Mouse (Mus musculus): ENCODE measurements at regions not wholly inside any gene's neighbourhood (a gene's known extent, or its start where the extent isn't known, plus 50 kb on each side); places are given as distances from the start of the nearest gene placed in this dataset.
"Not testable (repeated sequence)": the region's sequence is repeated elsewhere in the genome, so short reads cannot be mapped to it uniquely, and the experiment has no call there.

DNA sequence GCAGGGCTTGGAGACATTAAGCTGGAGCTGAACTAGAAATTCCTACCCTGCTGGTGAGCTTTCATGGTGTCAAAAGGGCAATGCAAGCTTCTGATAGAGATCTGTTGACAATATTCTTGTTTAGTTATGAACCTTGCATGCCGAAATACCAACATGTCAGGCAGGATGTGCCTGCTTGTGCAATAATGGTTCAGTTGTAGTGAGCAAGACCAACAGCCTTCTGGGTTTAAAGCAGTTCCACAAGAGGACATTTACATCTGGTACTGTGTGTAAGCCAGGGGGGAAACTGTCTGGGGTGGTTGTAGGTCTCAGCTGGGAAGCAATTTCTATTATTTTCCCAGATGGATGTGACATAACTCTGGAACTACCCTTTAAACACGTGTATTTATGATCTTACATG is 987.6 kb upstream of the Gm38303 start:
- no peak for DNase-seq

DNA sequence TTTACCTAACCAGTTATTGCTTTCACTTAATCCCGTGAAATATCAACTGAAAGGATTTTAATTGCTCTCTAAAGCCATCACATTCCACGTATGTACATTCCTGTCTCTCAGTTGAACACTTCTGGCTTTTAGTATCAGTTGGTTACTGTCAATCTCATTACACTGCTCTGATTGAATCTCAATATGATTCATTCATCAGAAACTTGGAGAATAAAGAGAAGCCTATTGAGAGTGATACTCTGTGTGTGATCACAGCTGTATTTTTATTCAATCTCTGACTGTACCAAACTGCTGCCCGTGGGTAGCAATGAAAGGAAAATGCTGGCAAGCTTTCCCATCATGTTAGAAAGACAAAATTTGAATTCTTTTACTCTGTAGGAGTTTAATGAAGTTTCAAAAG is 957.5 kb upstream of the Gm38303 start:
- no peak for DNase-seq

DNA sequence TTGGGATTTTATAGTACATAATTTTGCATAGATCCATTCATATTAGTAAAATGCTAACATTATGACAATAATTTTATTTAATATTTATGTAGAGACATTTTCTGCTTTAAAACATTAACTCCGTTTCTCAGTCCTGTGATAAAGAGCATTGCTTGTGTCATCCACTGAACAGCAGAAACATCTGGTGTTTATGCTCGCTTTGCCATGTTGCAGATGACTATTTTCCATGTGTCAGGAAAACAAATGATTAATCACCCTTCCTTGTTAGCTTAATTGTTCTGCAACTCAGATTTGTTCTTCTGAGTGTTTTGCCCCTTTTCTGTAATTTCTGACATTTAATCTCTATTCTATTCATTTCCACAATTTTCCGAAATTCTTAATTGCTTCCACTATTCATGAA is 925.6 kb upstream of the Gm38303 start:
- no peak for DNase-seq

DNA sequence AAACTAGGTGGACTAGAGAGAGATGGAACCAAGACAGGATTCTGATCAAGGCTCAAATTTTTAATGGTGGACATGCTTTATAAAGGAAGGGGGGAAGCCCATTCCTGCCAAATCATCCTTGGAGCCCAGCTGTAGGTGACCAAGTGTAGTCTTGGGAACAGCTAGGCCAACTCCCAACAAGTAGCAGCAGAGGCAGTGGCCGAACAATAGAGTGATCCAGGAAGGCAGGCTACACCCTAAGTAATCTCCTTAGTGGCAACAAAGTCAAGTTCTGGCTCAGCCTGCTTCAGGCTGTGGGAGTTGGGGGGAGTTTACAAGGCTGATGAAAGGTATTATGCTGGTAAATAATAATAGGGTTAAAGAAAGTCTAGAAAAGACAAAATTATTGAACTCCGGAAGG is 878.5 kb upstream of the Gm38303 start:
- DNase-seq = no peak

DNA sequence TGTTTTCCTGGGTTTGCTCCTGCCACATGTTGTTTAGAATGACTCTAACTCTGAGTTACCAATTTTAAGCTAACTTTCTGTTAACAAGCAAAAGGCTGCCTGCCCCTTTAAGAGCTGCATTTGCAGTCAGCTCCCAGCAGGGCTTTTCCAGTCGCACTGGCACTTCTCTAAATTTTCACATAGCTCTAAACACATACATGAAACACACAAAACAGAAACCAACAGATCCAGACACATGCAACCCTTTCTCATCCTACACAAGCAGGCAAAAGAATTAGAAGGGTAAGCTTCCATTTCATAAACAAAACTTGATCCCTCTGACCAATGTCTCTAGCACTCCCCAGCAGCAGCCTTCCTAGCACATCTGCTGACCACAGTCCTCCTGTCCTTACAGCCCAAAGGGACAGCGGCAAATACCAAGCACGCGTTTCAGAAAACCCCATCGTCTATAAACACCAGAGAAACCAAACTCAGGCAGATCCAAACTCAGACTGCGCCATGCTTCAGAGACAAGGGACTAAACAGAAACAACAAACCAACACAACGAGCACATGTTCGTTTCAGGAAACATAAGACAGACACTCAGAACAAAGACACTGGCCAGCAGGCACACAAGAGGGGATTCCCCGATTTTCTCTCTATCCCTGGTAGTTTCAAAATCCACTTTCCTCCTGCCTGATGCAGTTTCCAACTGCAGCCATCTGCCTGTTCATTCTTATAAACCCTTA is 877.6 kb upstream of the Gm38303 start:
- DNase-seq = not testable (repeated sequence)

DNA sequence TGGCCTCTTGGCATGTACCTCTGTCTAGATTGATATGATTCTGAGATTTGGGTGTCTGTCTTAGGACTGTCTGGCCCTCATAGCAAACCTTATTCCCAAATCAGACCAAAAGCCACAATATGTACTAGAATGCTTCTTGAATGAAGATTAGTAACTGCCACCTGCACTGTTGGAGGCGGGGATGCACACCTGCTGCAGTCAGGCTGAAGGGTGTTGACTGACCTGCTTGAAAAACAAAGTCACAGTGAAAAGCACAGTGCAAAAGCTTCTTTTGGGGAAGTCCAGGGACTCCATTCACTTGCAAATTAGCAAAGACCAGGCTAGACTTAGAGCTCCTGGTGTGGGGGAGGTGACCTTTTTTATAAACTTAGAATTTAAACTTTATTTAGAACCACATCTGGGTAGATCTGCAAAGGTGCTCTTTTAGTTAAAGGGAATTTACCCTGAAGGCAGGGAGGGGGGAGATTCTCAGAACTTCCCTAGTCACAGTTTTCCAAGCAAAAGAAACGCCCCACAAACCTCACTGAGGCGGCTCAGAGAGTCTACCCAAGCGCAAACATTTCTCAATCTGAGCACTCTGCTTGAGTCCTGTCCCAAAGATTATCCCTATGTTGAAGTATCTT is 876.9 kb upstream of the Gm38303 start:
- not testable (repeated sequence) for DNase-seq

DNA sequence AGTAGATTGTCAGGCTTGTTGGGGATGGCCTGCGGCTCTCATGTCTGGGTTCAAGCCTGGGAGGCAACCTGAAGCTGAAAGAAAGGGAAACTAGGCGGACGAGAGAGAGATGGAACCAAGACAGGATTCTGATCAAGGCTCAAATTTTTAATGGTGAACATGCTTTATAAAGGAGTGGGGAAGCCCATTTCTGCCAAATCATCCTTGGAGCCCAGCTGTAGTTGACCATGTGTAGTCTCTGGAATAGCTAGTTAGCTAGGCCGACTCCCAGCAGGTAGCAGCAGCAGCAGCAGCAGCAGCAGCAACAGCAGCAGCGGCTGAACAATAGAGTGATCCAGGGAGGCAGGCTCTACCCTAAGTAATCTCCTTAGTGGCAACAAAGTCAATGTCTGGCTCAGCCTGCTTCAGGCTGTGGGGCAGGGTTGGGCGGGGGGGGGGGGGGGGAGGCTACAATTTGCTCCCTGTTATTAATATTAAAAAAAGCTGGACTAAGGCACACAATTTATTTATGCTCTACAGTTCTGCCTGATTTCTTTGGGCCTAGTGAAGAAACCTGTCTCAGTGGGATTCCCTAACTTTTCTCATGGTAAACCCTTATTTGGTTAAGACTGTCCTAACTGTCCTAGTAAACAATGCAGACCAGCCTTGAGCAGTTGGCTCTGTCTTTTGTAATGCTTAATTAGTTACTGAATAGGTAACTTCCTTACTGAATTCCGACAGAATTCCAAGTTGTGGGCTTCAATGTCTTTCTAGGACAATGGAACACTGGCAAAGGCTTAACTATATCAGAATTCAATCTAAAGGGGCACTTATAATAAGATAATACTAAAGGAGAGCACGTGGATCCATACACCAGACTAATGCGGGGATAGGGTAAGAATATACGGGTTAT is 875.7 kb upstream of the Gm38303 start:
- not testable (repeated sequence) for DNase-seq

DNA sequence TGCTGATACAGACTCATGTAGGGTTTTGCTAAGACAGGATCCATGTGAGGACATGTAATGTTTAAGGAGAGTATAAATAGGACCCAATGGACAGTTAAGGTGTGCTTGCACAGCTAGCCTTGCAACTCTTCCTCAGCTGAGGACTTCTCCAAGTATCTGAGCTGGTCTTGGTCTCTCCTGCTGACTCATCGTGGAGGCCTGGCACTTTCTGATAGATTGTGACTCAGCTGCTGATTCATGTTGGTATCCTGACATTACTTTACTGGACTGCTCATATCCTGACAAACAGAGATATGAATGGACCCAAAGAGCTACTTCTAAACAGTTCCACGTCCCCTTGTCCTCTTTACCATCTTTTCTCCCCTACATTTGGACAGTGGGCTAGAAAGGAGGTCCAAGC is 838.5 kb upstream of the Gm38303 start:
- peak; percentile 53 for DNase-seq

DNA sequence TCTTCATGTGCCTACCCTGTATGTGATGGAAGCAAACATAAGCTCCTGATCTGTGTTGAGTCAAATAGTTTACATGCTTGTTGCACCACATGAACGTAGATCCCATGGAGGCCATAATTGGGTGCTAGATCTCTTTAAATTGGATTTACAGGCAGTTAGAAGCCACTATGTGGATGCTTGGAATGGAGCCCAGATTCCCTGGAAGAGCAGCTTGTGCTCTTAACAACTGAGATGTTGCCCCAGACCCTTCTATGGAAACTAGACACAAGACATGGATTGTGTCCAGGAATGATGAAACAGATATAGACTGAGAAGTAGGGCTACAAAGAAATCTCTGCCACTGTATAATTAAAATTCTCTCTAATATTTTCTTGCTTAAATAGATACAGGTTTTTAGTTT is 819.9 kb upstream of the Gm38303 start:
- no peak for DNase-seq

Data from adrenal gland, adult 8-10 months (tissue).